Mouse (Mus musculus): ENCODE measurements at regions not wholly inside any gene's neighbourhood (a gene's known extent, or its start where the extent isn't known, plus 50 kb on each side); places are given as distances from the start of the nearest gene placed in this dataset.

DNA sequence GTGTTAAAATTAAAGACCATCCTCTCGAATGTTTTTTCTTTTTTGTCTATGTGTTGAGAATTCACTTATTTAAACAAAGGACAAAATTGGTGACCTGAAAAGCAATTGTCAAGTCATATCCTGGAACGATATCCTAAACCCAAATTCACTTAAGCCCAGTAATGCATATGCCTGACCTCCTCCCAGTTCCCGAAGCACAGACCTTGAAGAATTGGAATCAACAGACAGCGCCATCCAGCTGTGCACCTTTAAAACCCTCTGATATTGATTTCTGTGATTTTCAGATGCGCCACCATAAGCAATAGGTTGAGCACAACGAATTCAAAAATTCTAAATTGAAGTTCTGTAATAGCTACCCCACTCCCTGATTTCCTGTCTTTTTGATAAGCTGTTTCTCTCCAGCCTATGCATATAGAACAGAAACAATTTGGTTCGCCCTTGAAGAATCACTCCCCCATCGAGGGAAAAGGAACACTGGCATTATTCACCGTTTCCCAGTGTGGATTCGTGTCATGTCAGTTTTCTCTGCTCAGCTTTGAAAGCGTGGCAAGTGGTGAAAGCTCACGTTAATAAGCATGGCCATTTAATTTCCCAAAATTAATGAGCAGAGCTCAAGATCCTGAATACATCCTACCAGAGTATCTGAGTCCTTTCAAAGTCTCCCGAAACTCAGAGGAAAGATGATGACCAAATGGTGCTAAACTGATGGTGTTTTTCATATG, 682.1 kb downstream of the Utrn start:
- TF ChIP-seq GATA1 (IDR thresholded peaks at IDR 0.05; ENCODE audit: borderline replicate concordance, low read length), result no peak
- no peak for TF ChIP-seq CTCF (IDR thresholded peaks at IDR 0.05; ENCODE audit: low read depth, low read length)
- no peak for TF ChIP-seq GATA2 (IDR thresholded peaks at IDR 0.05; ENCODE audit: borderline replicate concordance, low read depth, low read length)

All from G1E (cell line).